Mouse (Mus musculus) cerebellum, postnatal 25 days (tissue): ENCODE results near the gene Zfp146.
"Not testable (repeated sequence)": the region's sequence is repeated elsewhere in the genome, so short reads cannot be mapped to it uniquely, and the experiment has no call there.

Experiments
- DNase-seq, 2 experiments: peaks; one replicate each; pipeline ENCODE4 v3.0.0; 2021; ENCODE audit warnings: mixed read lengths in 2 of 2

Gene Zfp146

GRCm38 (mm10) chr7:30169583-30170282 is at the start of gene Zfp146:
Gene Zfp146 (minus strand): TSS chr7:30169750.
- peak; percentile 92 to 94 for DNase-seq

DNA sequence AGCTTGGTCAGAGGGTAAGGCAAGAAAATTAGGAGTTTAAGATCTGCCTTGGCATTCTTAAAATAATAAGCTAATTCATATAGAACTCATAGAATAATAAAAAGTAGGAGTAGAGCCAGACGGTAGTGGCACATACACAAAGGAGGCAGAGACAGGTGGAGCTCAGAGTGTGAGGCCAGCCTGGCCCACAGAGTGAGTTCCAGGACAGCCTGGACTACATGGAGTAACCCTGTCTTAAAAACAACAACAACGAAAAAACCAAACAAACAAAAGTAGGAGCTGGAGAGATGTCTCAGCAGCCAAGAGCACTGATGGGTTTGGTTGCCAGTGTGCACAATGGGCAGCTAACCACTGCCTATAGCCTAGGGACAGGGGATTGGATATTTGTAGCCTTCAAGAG is 47.7 kb upstream of the Zfp146 start:
- no peak for DNase-seq

GRCm38 (mm10) chr7:30216723-30217151 is 47.2 kb upstream of the Zfp146 start:
- DNase-seq, result peak; percentile 86 to 93

DNA sequence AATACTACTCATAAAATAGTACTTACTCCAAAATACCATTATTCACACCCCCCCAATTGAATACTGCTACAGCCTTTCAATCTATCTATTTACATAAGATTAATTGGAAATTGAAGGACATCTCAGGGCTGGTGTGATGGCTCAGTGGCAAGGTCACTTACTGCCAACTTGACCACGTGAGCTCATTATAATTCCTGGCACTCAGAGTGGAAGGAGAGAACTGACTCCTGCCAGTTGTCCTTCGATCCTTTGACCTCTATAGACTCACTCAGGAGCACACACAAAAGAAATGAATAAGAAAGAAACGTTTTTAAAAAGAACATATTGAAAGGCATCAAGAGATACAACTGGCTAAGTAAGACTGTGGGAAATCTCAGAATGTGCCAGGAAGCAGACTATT is 46.3 kb upstream of the Zfp146 start:
- no peak for DNase-seq

DNA sequence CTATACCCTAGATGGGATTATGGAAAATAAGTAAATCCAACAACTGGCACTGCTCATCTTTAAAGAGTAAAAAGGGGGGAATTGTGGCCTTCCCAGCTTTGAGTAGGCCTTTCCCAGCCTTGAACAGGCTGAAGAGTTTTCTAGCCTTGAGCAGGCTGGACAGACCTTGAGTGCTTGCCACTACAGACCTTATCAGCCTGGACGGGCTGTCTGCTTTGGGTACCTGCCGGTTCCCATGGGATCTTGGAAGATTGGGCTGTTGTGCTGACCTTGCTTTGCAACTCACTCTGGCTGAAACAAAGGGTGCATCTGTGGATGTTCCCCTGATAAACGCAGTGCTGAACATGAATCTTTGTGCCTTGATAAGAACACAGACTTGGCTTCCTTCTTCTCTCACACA is 44.3 kb upstream of the Zfp146 start:
- no peak for DNase-seq

- DNase-seq, result no peak
Observed at GRCm38 (mm10) chr7:30211025-30211424, 41.5 kb upstream of the Zfp146 start.

- not testable (repeated sequence) for DNase-seq
Observed at GRCm38 (mm10) chr7:30206364-30206763, 36.8 kb upstream of the Zfp146 start.

- DNase-seq, result peak; percentile 82 to 90
Observed at GRCm38 (mm10) chr7:30205383-30205782, 35.8 kb upstream of the Zfp146 start.

GRCm38 (mm10) chr7:30204380-30204779 is 34.8 kb upstream of the Zfp146 start:
- no peak for DNase-seq

- DNase-seq, result peak; percentile 70 to 75
Observed at GRCm38 (mm10) chr7:30202895-30203690, 33.5 kb upstream of the Zfp146 start.

GRCm38 (mm10) chr7:30200661-30201060 is 31.1 kb upstream of the Zfp146 start:
- not testable (repeated sequence) for DNase-seq

DNA sequence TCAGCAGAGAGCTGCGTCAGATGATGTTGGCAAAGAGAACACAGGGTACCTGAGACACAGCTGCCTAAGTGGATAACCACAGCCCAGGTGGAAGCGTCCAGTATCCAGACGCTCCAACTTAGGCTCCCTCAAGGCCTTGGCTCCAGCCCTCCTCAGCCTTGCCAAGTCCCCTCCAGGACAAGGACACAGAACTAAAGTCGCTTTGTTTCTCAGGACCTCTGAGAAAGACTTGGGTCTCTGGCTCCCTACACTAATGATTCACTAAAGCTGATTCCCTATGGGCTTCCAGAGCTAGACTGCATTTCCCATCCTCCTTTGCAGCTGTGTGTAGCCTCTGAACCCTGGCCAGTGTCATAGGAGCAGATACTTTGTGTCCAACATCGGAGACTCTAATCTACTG is 30.6 kb upstream of the Zfp146 start:
- DNase-seq, result no peak

DNA sequence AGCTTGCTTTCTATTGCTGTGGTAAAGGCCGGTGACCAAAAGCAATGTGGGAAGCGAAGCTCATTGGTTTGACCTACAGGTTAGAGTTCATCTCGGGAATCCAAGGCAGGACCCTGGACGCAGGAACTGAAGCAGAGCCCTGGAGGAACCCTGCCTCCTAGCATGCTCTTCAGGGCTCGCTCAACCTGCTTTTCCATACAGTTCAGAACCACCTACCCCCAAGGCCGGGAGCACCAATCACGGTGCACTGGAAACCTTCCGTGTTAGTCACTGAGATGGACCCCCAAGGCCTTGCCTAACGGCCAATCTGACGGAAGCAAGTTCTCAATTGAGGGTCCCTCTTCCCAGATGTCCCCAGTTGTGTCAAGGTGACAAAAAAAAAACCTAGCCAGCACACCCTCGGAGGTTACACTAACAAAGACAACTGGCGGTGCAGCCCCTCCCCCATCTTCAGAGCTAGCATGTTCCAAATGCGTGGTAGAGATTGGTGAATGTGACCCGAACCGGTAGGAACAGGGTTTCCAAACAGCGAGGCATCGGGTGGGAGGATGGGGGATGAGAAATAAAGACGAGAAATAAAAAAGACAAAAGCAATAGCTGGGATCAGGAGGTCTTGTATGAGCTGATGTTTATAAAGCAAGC is 30.1 kb upstream of the Zfp146 start:
- DNase-seq, result no peak

DNA sequence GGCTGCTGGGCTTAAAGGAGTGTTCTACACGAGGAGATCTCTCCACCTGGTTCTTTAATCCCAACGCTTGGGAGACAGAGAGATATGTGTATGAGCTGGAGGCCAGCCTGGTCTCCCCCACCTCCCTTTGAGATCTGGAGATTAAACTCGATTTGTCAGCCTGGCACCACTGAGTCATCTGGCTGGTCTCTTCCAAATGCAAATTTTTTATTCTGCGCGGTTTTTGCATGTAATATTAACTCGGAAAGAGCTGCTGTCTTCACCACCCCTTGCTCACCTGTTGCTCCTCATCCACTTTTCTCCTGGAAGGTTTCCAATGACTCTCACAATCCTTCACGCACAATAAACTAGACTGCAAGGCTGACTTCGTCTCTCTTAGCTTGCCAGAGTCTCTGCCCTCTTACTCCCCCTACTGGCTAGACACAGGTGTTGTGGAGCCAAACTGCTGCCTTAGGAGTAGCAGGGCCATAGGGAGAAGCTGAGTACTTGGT is 29.0 kb upstream of the Zfp146 start, which contains the start of gene Capns1:
Gene Capns1, minus strand, starts transcription at position 331 of the 491 bp plus-strand sequence.
- DNase-seq, result peak; percentile 62 to 75

GRCm38 (mm10) chr7:30197592-30198129 is 28.1 kb upstream of the Zfp146 start:
- DNase-seq, result peak in 1 of 2 experiments; percentile 45

DNA sequence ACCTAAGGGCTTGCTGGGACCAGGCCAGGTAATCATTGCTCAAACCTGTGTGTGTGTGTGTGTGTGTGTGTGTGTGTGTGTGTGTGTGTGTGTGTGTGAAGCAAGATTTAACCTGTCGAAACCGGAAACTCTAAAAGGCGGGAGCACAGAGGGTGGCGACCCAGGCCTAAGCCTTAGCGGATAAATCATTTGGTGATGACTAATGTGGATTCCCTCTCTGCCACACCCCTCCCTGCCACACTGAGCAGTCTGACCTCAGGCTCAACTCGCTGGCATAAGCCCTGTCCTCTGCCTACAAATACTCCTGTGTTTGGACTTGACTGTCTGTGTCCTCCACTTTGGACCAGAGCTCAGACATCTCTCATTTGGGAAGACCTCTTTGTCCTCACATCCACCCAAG is 26.6 kb upstream of the Zfp146 start:
- DNase-seq, result no peak

- DNase-seq, result no peak
Observed at GRCm38 (mm10) chr7:30195461-30195860, 25.9 kb upstream of the Zfp146 start.

GRCm38 (mm10) chr7:30194884-30195283 is 25.3 kb upstream of the Zfp146 start:
- peak; percentile 96 to 99 for DNase-seq

DNA sequence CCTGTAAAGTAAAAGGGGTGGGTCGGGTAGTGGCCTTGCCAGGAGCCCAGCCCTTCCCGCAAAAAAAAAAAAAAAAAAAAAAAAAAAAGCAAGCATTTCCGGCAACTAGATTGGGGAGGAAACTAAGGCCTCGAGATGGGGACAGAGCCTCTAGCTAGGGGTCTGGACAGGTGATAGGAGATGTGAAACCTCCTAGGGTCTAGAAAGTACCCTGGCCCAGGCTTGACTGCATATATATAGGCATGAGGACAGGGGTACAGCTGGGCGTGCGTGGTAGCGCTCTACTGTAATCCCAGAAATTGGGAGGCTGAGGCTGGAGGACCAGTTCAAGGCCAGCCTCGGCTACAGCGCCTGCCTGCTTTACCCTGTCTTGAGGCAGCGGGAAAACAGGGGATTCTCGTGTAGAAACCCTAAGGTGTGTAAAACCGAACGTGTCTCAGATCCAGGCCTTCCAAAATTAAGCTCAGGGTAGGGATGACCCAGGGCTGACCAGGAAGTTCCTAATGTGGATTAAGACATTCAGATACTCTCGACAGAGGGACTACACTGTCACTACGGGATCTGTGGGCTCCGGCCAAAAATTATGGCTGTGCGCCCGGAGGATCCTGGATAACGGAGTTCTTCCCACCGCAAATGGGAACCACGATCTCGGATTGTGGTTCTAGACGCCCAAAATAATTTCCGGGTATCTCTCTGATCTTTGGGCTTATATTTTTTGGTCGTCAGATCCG is 24.7 kb upstream of the Zfp146 start:
- DNase-seq, result peak; percentile 78 to 84

GRCm38 (mm10) chr7:30193581-30194100 is 24.1 kb upstream of the Zfp146 start:
- peak; percentile 89 to 92 for DNase-seq

DNA sequence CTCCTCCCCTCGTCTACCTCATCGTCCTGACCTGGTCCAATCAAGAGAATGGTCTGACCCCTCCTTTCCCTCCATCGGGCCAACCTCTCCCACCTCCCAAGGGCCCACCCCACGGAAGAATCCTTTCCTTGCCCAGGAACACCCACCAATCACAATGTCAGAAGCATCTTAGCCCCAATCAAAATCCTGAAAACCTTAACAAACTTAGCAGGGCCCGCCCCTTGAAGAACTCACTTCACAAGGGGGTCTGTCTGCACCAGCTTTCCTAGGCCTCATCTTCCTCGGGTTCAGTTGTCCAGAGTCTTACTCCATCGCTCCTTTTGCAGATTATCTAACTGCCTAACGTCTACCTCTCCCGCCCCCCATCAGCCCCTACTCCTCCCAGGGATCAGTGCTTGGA is 23.5 kb upstream of the Zfp146 start:
- no peak for DNase-seq

GRCm38 (mm10) chr7:30192088-30192487 is 22.5 kb upstream of the Zfp146 start:
- no peak for DNase-seq
